Mouse (Mus musculus) kidney, postnatal 4 days (tissue): ENCODE data around the gene Htr1a.

Experiments used
- DNase-seq, 2 experiments: peaks; one replicate each; pipeline ENCODE4 v3.0.0; 2021; ENCODE audit warnings: mixed read lengths in 2 of 2

Htr1a gene

DNA sequence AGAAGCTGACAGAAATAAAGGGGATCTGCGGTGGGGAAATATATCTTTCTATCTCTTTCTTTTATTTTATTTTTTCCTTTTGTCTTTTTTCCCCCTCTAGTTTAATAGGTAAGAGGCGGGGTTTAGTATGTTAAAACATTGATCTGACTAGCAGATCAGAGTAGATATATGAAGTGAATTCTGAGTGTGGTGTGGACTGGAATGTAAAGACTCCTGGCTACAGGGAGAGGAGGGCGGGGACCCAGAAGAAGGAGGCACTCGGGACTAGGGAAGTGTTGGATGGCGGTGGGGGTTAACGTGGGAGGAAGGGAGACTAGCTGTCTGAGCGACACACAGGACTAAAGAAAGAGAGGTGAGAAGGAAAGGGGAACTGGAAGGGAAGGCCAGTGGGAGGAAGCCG is at the start of gene Htr1a:
Htr1a (plus strand) TSS at position 301 of the 400 bp plus-strand sequence.
- no peak for DNase-seq

DNA sequence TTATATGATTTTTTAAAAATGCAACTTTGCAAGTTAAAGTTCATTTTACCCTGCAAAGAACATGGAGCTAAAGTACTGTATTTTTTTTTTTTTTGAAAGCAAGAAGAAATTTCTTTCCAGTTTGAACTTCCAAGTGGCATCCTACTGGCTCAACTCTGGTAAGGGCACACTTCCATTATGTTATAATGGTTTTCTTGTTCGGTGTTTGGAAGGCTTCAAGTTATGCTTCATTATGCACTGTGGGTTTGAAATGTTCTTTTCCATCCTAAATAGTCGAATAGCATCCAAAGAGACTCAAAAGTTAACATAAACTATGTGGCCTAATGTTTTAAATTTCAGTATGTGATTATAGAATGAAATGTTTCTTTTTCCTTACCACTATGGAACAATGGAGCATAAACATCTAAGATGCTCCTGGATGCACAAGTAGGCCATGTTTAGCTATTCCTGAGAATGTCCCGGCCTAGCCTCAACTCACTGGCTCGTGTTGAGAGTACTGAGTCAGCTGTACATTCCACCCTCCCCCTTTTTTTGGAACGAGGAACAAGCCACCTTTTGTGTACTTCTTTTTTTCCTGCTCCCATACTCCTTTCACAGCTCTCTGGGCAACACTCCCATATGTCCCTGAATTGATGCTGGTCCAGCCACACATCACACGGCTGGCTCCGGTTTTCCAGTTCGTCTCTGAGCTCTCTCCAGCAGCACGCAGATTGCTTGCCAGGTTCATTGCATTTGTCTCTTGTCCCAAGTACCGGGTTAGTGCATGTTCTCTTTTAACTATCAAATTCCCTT is 31.7 kb upstream of the Htr1a start:
- DNase-seq, result no peak

DNA sequence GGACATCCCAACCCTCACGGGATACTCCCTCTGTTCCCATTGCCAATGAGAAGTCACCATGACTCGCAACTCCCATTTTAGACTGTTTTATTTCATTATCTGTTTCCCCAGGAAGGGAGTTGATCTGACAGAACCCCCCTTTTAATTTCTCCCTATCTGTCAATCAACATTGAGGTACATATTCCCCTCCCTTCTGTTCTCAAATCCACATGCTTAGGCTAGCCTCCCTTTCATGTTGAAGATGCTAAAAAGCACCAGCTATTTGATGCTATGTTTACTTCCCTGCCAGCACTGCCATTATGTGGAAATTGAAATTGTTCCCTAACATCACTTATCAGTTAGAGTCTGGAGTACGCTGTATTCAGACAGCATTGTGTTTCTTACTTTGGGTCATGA is 31.1 kb upstream of the Htr1a start:
- no peak for DNase-seq

DNA sequence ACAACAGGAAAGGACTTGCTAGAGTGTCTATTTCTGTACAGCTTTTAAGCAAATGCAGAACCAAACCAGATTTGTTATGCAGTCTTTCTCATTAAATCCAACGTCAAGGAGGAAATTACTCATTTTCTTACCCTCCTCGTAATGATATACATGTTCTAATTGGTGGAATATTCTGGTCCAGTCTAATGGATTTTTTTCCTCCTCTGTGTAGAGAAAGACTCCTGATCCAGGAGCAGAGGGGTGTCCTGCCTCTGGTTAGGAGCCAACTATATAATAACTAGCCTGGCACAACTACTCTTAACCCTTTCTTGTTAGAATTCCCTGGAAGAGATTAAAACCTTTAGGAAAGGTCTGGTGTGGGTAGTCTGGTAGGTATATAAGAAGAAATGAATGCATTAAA is 10.3 kb upstream of the Htr1a start:
- no peak for DNase-seq

DNA sequence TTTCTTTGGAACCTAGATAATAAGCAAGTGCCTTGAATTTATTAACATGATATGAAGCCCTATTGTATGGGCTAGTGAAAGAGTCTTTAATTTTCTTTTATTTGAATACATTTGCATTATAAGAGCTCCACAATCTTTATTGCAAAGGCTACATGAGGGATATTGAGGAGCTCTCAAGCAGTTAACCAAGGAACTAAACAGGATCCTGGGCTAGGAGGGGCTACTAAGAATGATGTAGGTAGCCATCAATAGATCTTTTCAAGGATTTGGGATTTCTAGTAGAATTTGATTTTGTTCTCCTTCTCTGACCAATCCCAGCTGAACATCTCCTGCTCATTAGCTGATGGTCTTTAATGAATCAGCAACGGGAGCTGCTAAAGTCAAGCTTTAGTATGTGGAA is 9.8 kb upstream of the Htr1a start:
- DNase-seq, result no peak

DNA sequence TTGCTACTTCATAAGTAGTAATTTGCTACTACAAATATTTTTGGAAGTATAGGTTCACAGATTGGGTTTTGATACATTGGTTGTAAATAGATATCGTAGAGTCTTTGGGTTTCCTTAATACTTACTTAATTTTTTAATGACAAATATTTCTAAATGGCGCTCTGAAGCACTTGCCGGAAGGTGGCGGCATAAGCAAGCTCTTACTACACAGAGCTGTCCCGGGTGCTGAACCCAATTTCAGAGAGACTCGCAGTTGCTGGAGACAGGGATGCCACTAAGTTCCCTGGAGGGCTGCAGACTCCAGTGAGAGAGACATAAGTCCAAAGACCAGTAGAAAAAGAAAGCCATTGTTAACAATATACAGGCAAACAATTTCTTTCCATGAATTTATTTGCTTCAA is 863 bp upstream of the Htr1a start:
- DNase-seq, result peak; percentile 84 to 85

DNA sequence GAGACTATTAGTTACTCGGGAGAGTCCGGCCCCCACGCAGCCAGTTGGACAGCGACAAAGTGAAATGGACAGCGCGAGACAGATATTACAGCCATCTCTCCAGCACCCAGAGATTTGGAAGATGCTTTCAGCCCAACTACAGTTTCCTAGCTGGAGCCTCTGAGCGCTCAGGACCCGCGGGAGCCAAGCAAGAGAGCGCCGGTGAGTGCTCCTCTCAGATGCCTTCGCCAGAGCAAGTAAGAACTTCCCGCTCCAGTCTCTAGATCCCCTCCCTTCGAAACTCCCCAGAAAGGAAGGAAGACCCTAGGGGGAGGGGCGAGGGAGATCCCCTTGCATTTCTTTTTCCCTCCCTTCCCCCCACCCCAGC is 415 bp downstream of the Htr1a start:
- DNase-seq, result peak; percentile 16 to 28

DNA sequence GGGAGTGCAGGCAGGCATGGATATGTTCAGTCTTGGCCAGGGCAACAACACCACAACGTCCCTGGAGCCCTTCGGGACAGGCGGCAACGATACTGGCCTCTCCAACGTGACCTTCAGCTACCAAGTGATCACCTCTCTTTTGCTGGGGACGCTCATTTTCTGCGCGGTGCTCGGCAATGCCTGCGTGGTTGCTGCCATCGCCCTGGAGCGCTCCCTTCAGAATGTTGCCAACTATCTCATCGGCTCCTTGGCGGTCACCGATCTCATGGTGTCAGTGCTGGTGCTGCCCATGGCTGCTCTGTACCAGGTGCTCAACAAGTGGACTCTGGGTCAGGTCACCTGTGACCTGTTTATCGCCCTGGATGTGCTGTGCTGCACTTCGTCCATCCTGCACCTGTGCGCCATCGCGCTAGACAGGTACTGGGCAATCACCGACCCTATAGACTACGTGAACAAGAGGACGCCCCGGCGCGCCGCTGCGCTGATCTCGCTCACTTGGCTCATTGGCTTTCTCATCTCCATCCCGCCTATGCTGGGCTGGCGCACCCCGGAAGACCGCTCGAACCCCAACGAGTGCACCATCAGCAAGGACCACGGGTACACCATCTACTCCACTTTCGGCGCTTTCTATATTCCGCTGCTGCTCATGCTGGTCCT is 927 bp downstream of the Htr1a start:
- DNase-seq, result no peak

DNA sequence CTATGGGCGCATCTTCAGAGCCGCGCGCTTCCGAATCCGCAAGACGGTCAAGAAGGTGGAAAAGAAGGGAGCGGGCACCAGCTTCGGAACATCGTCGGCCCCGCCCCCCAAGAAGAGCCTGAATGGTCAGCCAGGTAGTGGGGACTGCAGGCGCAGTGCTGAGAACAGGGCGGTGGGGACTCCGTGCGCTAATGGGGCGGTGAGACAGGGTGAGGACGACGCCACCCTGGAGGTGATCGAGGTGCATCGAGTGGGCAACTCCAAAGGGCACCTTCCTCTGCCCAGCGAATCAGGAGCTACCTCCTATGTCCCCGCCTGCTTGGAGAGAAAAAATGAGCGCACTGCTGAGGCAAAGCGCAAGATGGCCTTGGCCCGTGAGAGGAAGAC is 1.4 kb downstream of the Htr1a start:
- DNase-seq, result no peak

DNA sequence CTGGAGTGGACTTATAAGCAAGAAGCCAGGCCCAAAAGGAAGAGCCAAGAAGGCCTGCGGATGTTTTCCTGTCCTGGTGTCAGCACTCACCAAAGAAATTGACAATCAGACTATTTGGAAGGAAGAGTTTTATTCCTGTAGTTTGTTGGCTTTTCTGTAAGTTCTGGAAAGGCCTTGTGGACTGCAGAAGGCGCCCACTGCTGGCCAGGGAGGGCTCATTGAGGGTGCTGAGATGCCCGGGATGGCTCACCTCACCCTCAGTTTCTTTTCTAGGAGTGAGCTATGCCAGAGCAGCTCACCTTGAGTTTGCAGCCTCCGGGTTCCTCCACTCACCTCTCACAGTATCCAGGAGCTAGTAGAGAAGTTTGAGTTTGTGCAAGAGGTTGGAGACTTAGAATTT is 2.8 kb downstream of the Htr1a start:
- no peak for DNase-seq

DNA sequence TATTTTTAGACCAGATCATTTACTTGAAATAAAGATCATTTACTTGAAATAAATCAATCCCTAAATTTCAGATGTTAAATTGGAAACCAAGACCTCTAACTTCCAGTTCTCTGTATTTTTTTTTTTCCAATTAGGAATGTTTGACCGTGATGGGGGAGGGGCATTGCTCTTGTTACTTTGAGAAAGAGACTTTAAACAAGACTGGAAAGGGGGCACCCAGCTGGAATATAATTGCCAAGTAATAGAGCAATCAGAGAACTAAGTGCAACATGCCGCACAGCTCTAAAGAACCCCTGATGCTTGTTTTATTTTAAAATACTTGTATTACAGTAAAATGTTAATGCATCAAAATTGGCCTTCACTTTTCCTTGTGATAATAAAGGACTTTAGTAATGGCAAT is 4.3 kb downstream of the Htr1a start:
- no peak for DNase-seq

DNA sequence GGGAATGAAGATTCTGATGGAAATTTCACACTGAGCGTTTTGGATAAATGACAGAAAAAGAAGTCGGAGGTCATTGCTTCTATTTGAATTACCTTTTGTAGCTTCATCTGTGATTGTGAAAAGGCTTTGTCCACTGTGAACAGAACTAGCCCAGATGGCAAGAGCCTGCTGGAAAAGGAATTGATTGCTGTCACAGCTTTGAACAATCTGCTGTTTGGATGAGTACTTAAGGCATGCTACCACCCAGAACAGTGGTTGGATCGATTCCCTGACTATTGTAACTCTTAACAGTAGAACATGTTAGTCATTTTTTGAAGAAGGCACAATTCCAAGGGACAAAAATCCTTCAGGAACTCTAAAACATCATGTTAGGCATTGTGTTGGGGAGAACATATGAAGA is 8.1 kb downstream of the Htr1a start:
- no peak for DNase-seq
